In the genomic region with DNA sequence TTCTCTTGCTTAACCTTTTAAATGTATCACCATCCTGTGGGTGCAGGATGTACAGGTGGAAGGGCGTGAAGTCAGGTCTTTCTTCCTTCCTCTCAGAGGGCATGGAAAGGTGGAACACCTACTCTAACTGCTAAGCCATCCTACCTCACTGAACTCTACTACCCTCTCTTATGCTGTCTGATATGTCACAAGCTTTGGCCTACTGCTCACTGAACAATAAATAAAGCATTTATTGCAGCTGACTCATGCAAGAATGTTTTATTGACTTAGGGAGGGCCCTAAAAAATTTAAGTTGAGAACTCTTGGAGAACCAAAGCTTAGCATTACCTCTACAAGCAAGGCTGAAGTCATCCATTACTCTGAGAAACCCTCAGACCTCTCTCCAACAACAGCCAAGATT, we compare ENCODE assay signal across 9 mouse cellular contexts. TPM values are rescaled to one million over a fixed set of nuclear protein-coding genes. Genes with fewer than 3 reads are reported as not detected.
DNase-seq lines count a peak whose midpoint lies in the region; ATAC-seq and TF ChIP-seq lines count a peak whose summit lies in the region.
"Had no signal": no experiment of that assay in that cellular context is flagged by ENCODE, and none has a peak within 500 bp of the region (broad histone marks: within the 10 kb centered on the region; RNA-seq: fewer than 3 reads in every experiment).

No protein-coding gene starts in this region.

- DNase-seq in lung, embryonic 14.5 days: no peak
- no peak for DNase-seq in lung, postnatal 14 days
- no peak for DNase-seq in limb, embryonic 14.5 days (ENCODE audit: low spot score)
- DNase-seq in left cerebral cortex, adult 18-20 months (ENCODE audit: low spot score in 2 of 2): no peak
- DNase-seq: cerebellum, adult 2 months had no signal

- H3K27me3 ChIP-seq in lung, embryonic 14.5 days (ENCODE audit: insufficient read depth, low read length): no peaks in the 10 kb centered on the region
- no peaks in the 10 kb centered on the region for H3K27me3 ChIP-seq in forebrain, embryonic 16.5 days (replicated peaks; ENCODE audit: control insufficient read depth, insufficient read depth, low read length)
- no peaks in the 10 kb centered on the region for H3K27me3 ChIP-seq in limb, embryonic 14.5 days (ENCODE audit: control insufficient read depth, insufficient read depth, low read length)
- H3K27me3 ChIP-seq in small intestine, adult 2 months (ENCODE audit: control insufficient read depth, insufficient read depth, low read length): no peaks in the 10 kb centered on the region

- no peak for ATAC-seq in lung, embryonic 14.5 days (ENCODE audit: insufficient read depth)
- no peak for ATAC-seq in forebrain, embryonic 16.5 days
- ATAC-seq in limb, embryonic 14.5 days (ENCODE audit: low FRiP score, low read depth): no peak
- ATAC-seq in granulocyte monocyte progenitor cell, adult 5-6 weeks (replicated peaks; ENCODE audit: poor library complexity, severe bottlenecking): no peak

- no peak overlapping the region for H3K4me3 ChIP-seq in lung, embryonic 14.5 days (ENCODE audit: low read depth, low read length)
- no peak overlapping the region for H3K4me3 ChIP-seq in forebrain, embryonic 16.5 days (replicated peaks; ENCODE audit: low read length)
- H3K4me3 ChIP-seq in limb, embryonic 14.5 days (replicated peaks; ENCODE audit: low read length): 0 out of 2 replicates have a peak overlapping the region, but pooled peaks have one; percentile 99
- no peak overlapping the region for H3K4me3 ChIP-seq in small intestine, adult 2 months (ENCODE audit: low read depth, low read length)

- peak overlapping the region; percentile 82 for H3K4me2 ChIP-seq in lung, embryonic 14.5 days
- H3K4me2 ChIP-seq in forebrain, embryonic 16.5 days (ENCODE audit: low read length): peak overlapping the region; percentile 69
- peak overlapping the region; percentile 87 for H3K4me2 ChIP-seq in limb, embryonic 14.5 days (replicated peaks; ENCODE audit: low read depth, low read length, severe bottlenecking)

- no peaks in the 10 kb centered on the region for H3K9me3 ChIP-seq in lung, embryonic 14.5 days (ENCODE audit: low read depth, low read length)
- H3K9me3 ChIP-seq in forebrain, embryonic 16.5 days (ENCODE audit: control insufficient read depth, low read length): no peaks in the 10 kb centered on the region
- no peaks in the 10 kb centered on the region for H3K9me3 ChIP-seq in limb, embryonic 14.5 days (ENCODE audit: control insufficient read depth, low read length)

- peaks cover 32% of the 10 kb centered on the region for H3K36me3 ChIP-seq in lung, embryonic 14.5 days (ENCODE audit: insufficient read depth)
- H3K36me3 ChIP-seq in forebrain, embryonic 16.5 days (ENCODE audit: control insufficient read depth, insufficient read depth): no peaks in the 10 kb centered on the region
- H3K36me3 ChIP-seq in limb, embryonic 14.5 days (ENCODE audit: control insufficient read depth, insufficient read depth, low read length): peaks cover 33% of the 10 kb centered on the region
- peaks cover 10% of the 10 kb centered on the region for H3K36me3 ChIP-seq in small intestine, adult 2 months (ENCODE audit: control insufficient read depth, insufficient read depth, low read length)

- H3K9ac ChIP-seq in lung, embryonic 14.5 days: 0 out of 2 replicates have a peak overlapping the region, but pooled peaks have one; percentile 21
- no peak overlapping the region for H3K9ac ChIP-seq in forebrain, embryonic 16.5 days (replicated peaks; ENCODE audit: low read depth, low read length)
- H3K9ac ChIP-seq in limb, embryonic 14.5 days (ENCODE audit: low read depth, low read length, severe bottlenecking): no peak overlapping the region

- peaks cover 5% of the 10 kb centered on the region for H3K4me1 ChIP-seq in lung, embryonic 14.5 days (ENCODE audit: insufficient read depth)
- H3K4me1 ChIP-seq in forebrain, embryonic 16.5 days (replicated peaks; ENCODE audit: control insufficient read depth, insufficient read depth, low read length): peaks cover 36% of the 10 kb centered on the region
- H3K4me1 ChIP-seq in limb, embryonic 14.5 days (ENCODE audit: control insufficient read depth, insufficient read depth, low read length): peaks cover 29% of the 10 kb centered on the region
- peaks cover 22% of the 10 kb centered on the region for H3K4me1 ChIP-seq in small intestine, adult 2 months (ENCODE audit: control insufficient read depth, insufficient read depth, insufficient read length, low read length)

- H3K27ac ChIP-seq in lung, embryonic 14.5 days (ENCODE audit: low read depth): no peak overlapping the region
- no peak overlapping the region for H3K27ac ChIP-seq in forebrain, embryonic 16.5 days (ENCODE audit: low read length)
- no peak overlapping the region for H3K27ac ChIP-seq in limb, embryonic 14.5 days (replicated peaks; ENCODE audit: low read depth, low read length)
- peak overlapping the region; percentile 18; the same call in 1 of the 2 replicates for H3K27ac ChIP-seq in small intestine, adult 2 months (ENCODE audit: insufficient read depth, low read depth, low read length)
- H3K27ac ChIP-seq: macrophage had no signal

- TF ChIP-seq POLR2A in limb, embryonic 14.5 days (IDR thresholded peaks at IDR 0.05; ENCODE audit: borderline replicate concordance, extremely low read depth, insufficient read depth, insufficient read length): no peak
- no peak for TF ChIP-seq POLR2A in small intestine, adult 2 months (IDR thresholded peaks at IDR 0.05; ENCODE audit: low read depth, low read length)

- no peak for TF ChIP-seq CTCF in lung, embryonic 14.5 days (IDR thresholded peaks at IDR 0.05; ENCODE audit: low read depth)
- no peak for TF ChIP-seq CTCF in small intestine, adult 2 months (IDR thresholded peaks at IDR 0.05; ENCODE audit: extremely low read depth, insufficient read length, insufficient replicate concordance, low read depth, low read length)

- 88% methylated on average over 1 of the region's 1 CpGs for WGBS in lung, embryonic 14.5 days
- WGBS in forebrain, embryonic 16.5 days: 100% methylated on average over 1 of the region's 1 CpGs
- WGBS in limb, embryonic 14.5 days: 100% methylated on average over 1 of the region's 1 CpGs
- WGBS in small intestine, adult 2 months: 25% methylated on average over 1 of the region's 1 CpGs

RNA-seq across cellular contexts. Expression of a gene that starts 2.7 kb away (rescaled TPM):
- 92.5 and 97.2 TPM in 2 replicates for polyA plus RNA-seq in lung, embryonic 14.5 days (2014; fragmentation: Nextera tagmentation; extraction: Ambion mirVana)
- 168 and 176 TPM in 2 replicates for polyA plus RNA-seq in forebrain, embryonic 16.5 days (2015; fragmentation: Nextera tagmentation; extraction: Ambion mirVana)
- 163 and 180 TPM in 2 replicates for polyA plus RNA-seq in limb, embryonic 14.5 days (2012; rRNA removed)
- 86.7 and 95.6 TPM in 2 replicates for polyA plus RNA-seq in limb, embryonic 14.5 days (2014; fragmentation: Nextera tagmentation; extraction: Ambion mirVana)
- 80.5 and 148 TPM in 2 replicates for polyA plus RNA-seq in small intestine, adult 2 months (2012; rRNA removed)
- total RNA-seq in granulocyte monocyte progenitor cell, adult 5-6 weeks (2014; fragmentation: Nextera tagmentation): 70.1 and 93.7 TPM in 2 replicates
- total RNA-seq in granulocyte monocyte progenitor cell, adult 5-6 weeks (2017): 52.6 and 57.9 TPM in 2 replicates
- 100 to 1,000 TPM; 247 to 256 TPM for total RNA-seq in left cerebral cortex, adult 18-20 months (2021)

RNA-seq across cellular contexts. Expression of a gene that starts 9.5 kb away (rescaled TPM):
- 39.2 and 40.7 TPM in 2 replicates for polyA plus RNA-seq in lung, embryonic 14.5 days (2014; fragmentation: Nextera tagmentation; extraction: Ambion mirVana)
- 62.9 and 64.3 TPM in 2 replicates for polyA plus RNA-seq in forebrain, embryonic 16.5 days (2015; fragmentation: Nextera tagmentation; extraction: Ambion mirVana)
- polyA plus RNA-seq in limb, embryonic 14.5 days (2012; rRNA removed): 11.5 and 13.7 TPM in 2 replicates
- 38.5 and 39.9 TPM in 2 replicates for polyA plus RNA-seq in limb, embryonic 14.5 days (2014; fragmentation: Nextera tagmentation; extraction: Ambion mirVana)
- polyA plus RNA-seq in small intestine, adult 2 months (2012; rRNA removed): 4.8 and 6.6 TPM in 2 replicates
- total RNA-seq in granulocyte monocyte progenitor cell, adult 5-6 weeks (2014; fragmentation: Nextera tagmentation): 21.1 and 24.8 TPM in 2 replicates
- 35.3 and 41.9 TPM in 2 replicates for total RNA-seq in granulocyte monocyte progenitor cell, adult 5-6 weeks (2017)
- 10 to 100 TPM; 42.1 to 43.2 TPM for total RNA-seq in left cerebral cortex, adult 18-20 months (2021)

RNA-seq across cellular contexts. Expression of a gene that starts 30.8 kb away (rescaled TPM):
- 1,568 and 1,614 TPM in 2 replicates for polyA plus RNA-seq in lung, embryonic 14.5 days (2014; fragmentation: Nextera tagmentation; extraction: Ambion mirVana)
- 1,337 and 1,455 TPM in 2 replicates for polyA plus RNA-seq in forebrain, embryonic 16.5 days (2015; fragmentation: Nextera tagmentation; extraction: Ambion mirVana)
- 503 and 1,052 TPM in 2 replicates for polyA plus RNA-seq in limb, embryonic 14.5 days (2012; rRNA removed)
- polyA plus RNA-seq in limb, embryonic 14.5 days (2014; fragmentation: Nextera tagmentation; extraction: Ambion mirVana): 1,814 and 1,833 TPM in 2 replicates
- 54.5 and 78.1 TPM in 2 replicates for polyA plus RNA-seq in small intestine, adult 2 months (2012; rRNA removed)
- 491 and 531 TPM in 2 replicates for total RNA-seq in granulocyte monocyte progenitor cell, adult 5-6 weeks (2014; fragmentation: Nextera tagmentation)
- total RNA-seq in granulocyte monocyte progenitor cell, adult 5-6 weeks (2017): 298 and 379 TPM in 2 replicates
- 100 to 1,000 TPM; 631 to 705 TPM for total RNA-seq in left cerebral cortex, adult 18-20 months (2021)

RNA-seq across cellular contexts. Expression of a gene that starts 34.3 kb away (rescaled TPM):
- polyA plus RNA-seq in lung, embryonic 14.5 days (2014; fragmentation: Nextera tagmentation; extraction: Ambion mirVana): 111 TPM in 2 replicates
- 85.3 and 101 TPM in 2 replicates for polyA plus RNA-seq in forebrain, embryonic 16.5 days (2015; fragmentation: Nextera tagmentation; extraction: Ambion mirVana)
- 51.6 and 61.7 TPM in 2 replicates for polyA plus RNA-seq in limb, embryonic 14.5 days (2012; rRNA removed)
- 90.3 and 107 TPM in 2 replicates for polyA plus RNA-seq in limb, embryonic 14.5 days (2014; fragmentation: Nextera tagmentation; extraction: Ambion mirVana)
- polyA plus RNA-seq in small intestine, adult 2 months (2012; rRNA removed): 68.6 and 74.5 TPM in 2 replicates
- total RNA-seq in granulocyte monocyte progenitor cell, adult 5-6 weeks (2014; fragmentation: Nextera tagmentation): 92.9 and 109 TPM in 2 replicates
- total RNA-seq in granulocyte monocyte progenitor cell, adult 5-6 weeks (2017): 74.0 and 75.4 TPM in 2 replicates
- 100 to 1,000 TPM in 1 of 2 experiments, 10 to 100 TPM in 1; 95.9 to 111 TPM for total RNA-seq in left cerebral cortex, adult 18-20 months (2021)

RNA-seq across cellular contexts. Expression of a gene that starts 57.0 kb away (rescaled TPM):
- polyA plus RNA-seq in lung, embryonic 14.5 days (2014; fragmentation: Nextera tagmentation; extraction: Ambion mirVana): 286 and 291 TPM in 2 replicates
- 165 and 183 TPM in 2 replicates for polyA plus RNA-seq in forebrain, embryonic 16.5 days (2015; fragmentation: Nextera tagmentation; extraction: Ambion mirVana)
- polyA plus RNA-seq in limb, embryonic 14.5 days (2012; rRNA removed): 132 and 137 TPM in 2 replicates
- polyA plus RNA-seq in limb, embryonic 14.5 days (2014; fragmentation: Nextera tagmentation; extraction: Ambion mirVana): 252 and 271 TPM in 2 replicates
- 16.9 and 38.0 TPM in 2 replicates for polyA plus RNA-seq in small intestine, adult 2 months (2012; rRNA removed)
- 75.1 and 80.7 TPM in 2 replicates for total RNA-seq in granulocyte monocyte progenitor cell, adult 5-6 weeks (2014; fragmentation: Nextera tagmentation)
- 75.0 and 91.4 TPM in 2 replicates for total RNA-seq in granulocyte monocyte progenitor cell, adult 5-6 weeks (2017)
- total RNA-seq in left cerebral cortex, adult 18-20 months (2021): 10 to 100 TPM; 62.9 to 72.1 TPM
